Mouse (Mus musculus) left cerebral cortex, adult 2 months (tissue): Measurements from ENCODE around the gene Pxylp1. TPM values are rescaled to one million over a fixed set of nuclear protein-coding genes. Genes with fewer than 3 reads are reported as not detected.

Experiments
- DNase-seq, 2 experiments: peaks; one replicate each; pipeline ENCODE4 v3.0.0; 2021 to 2022; ENCODE audit warnings: low spot score in 2 of 2, mixed read lengths in 1 of 2; ENCODE audit errors: extremely low spot score in 1 of 2
- H3K27ac ChIP-seq: fragments of 200-600 bp; 2 replicates; pipeline ENCODE4 v1.8.1; 2022
- H3K4me3 ChIP-seq: fragments of 200-600 bp; 2 replicates; pipeline ENCODE4 v1.8.1; 2022
- CTCF ChIP-seq: fragments of 200-600 bp; IDR thresholded peaks from 2 replicates; pipeline ENCODE4 v1.8.1; 2022; ENCODE audit warnings: antibody characterized with exemption, mild to moderate bottlenecking, moderate library complexity
- intact Hi-C: fragments of 180-260 bp; cut with DNase I; formaldehyde crosslinking; loops from one replicate; pipeline ENCODE4 v1.15.1; 2025
- total RNA-seq, 2 experiments: library from RNA; stranded (reverse); gene quantifications; 2 replicates each; pipeline ENCODE4 v1.2.3; 2021

Gene Pxylp1
- total RNA-seq, 2 experiments from 2014 or later = 17.7 to 19.5 TPM

- H3K27ac ChIP-seq = no peak overlapping the region
- no peak overlapping the region for H3K4me3 ChIP-seq
- no peak for TF ChIP-seq CTCF
- intact Hi-C loops = no loop called here
- no peak for DNase-seq
Measured at GRCm38 (mm10) chr9:96782062-96782461, 110.4 kb downstream of the Pxylp1 start.

Other genes starting within 250 kb of the Pxylp1 start
- 10 to 100 TPM; 64.2 to 68.6 TPM for gene Zbtb38, start 139.8 kb downstream of the Pxylp1 start, total RNA-seq
- 1 to 10 TPM; 5.2 to 5.6 TPM for gene Spsb4, start 126.2 kb upstream of the Pxylp1 start, total RNA-seq
- gene Slc25a36, start 218.5 kb upstream of the Pxylp1 start, total RNA-seq = 10 to 100 TPM; 78.6 to 79.4 TPM